Comparison of ENCODE assay signal across 1 mouse cellular context in the genomic region with DNA sequence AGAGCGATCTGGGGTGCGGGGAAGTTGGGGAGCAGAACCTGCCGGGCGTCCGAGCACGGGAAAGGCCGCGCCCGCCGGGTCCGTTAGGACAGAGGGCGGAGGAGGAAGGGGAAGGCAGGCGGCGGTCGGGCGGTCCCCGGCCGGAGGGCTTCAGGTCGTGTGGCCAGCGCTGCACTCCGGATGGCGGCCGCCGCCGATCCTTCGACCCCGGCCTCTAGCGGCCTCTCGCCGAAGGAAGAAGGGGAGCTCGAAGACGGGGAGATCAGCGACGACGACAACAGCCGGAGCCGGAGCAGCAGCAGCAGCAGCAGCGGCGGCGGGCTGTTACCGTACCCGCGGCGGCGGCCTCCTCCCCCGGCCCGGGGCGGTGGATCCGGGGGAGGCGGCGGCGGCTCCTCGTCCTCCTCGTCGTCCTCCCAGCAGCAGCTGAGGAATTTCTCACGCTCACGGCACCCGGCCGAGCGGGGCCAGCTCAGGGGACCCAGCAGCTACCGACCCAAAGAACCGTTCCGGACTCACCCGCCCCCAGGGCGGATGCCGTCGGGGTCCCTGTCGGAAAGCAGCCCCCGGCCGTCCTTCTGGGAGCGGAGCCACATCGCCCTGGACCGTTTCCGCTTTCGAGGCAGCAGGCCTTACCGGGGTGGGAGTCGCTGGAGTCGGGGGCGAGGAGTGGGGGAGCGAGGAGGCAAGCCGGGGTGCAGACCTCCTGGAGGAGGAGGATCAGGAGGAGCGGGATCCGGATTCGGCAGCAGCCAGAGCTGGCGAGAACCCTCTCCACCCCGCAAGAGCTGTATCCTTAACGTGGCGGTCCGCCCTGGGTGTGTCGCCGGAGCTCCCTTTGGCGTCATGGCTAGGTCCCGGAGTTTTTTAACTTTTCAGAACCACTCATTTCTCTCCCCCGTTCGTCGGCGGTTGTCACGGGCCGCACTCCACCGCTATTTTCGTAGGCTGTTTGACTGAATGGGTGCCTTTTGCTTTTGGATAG.
TF ChIP-seq lines count a peak whose summit lies in the region.

No protein-coding gene starts in this region.

TF ChIP-seq in CH12.LX, 34 proteins besides CTCF, POLR2A, EP300 and RAD21:
- no peak; the same call in 1 of the 2 replicates for TF ChIP-seq ELF1 (IDR thresholded peaks at IDR 0.05; ENCODE audit: low read depth, low read length)
- no peak for TF ChIP-seq MYC (IDR thresholded peaks at IDR 0.05; ENCODE audit: low read depth, low read length)
- peak; percentile 15; the same call in 1 of the 2 replicates for TF ChIP-seq UBTF (IDR thresholded peaks at IDR 0.05; ENCODE audit: low read depth, low read length)
- peak; percentile 58; the same call in 1 of the 2 replicates for TF ChIP-seq CHD1 (IDR thresholded peaks at IDR 0.05; ENCODE audit: low read depth, low read length)
- peak; percentile 65 for TF ChIP-seq SIN3A (IDR thresholded peaks at IDR 0.05; ENCODE audit: low read length)
- no peak for TF ChIP-seq ZNF384 (IDR thresholded peaks at IDR 0.05; ENCODE audit: low read depth, low read length)
- TF ChIP-seq HCFC1 (IDR thresholded peaks at IDR 0.05; ENCODE audit: low read depth, low read length) = peak; percentile 53
- TF ChIP-seq IRF4 (IDR thresholded peaks at IDR 0.05; ENCODE audit: low read depth, low read length) = 0 out of 2 replicates have a peak, but pooled peaks have one; percentile 6
- 0 out of 2 replicates have a peak, but pooled peaks have one; percentile 41 for TF ChIP-seq TCF12 (IDR thresholded peaks at IDR 0.05; ENCODE audit: low read depth, low read length)
- peak; percentile 20; the same call in 1 of the 2 replicates for TF ChIP-seq MXI1 (IDR thresholded peaks at IDR 0.05; ENCODE audit: low read depth, low read length)
- TF ChIP-seq BHLHE40 (IDR thresholded peaks at IDR 0.05; ENCODE audit: low read depth, low read length) = peak; percentile 30; the same call in 1 of the 2 replicates
- no peak for TF ChIP-seq SMC3 (IDR thresholded peaks at IDR 0.05; ENCODE audit: low read depth, low read length)
